Mouse (Mus musculus): ENCODE results near the gene Kdelr1. TPM values are rescaled to one million over a fixed set of nuclear protein-coding genes. Genes with fewer than 3 reads are reported as not detected.

Gene Kdelr1
- total RNA-seq (2014; fragmentation: Nextera tagmentation) (76.7 and 91.3 TPM in 2 replicates), total RNA-seq (2017) (44.4 and 50.2 TPM in 2 replicates)

GRCm38 (mm10) chr7:45872624-45873023, at the start of gene Kdelr1:
Gene Kdelr1, plus strand, starts transcription at chr7:45872772.
- peak; percentile 73 for ATAC-seq (replicated peaks; ENCODE audit: low FRiP score, low TSS enrichment, poor library complexity, severe bottlenecking)

GRCm38 (mm10) chr7:45824598-45824997, 48.0 kb upstream of the Kdelr1 start, which contains the start of gene Kcnj14:
Gene Kcnj14, minus strand, starts transcription at chr7:45824782.
- ATAC-seq (replicated peaks; ENCODE audit: low FRiP score, low TSS enrichment, poor library complexity, severe bottlenecking), result no peak

GRCm38 (mm10) chr7:45826631-45827030, 45.9 kb upstream of the Kdelr1 start:
- ATAC-seq (replicated peaks; ENCODE audit: low FRiP score, low TSS enrichment, poor library complexity, severe bottlenecking), result no peak

- ATAC-seq (replicated peaks; ENCODE audit: low FRiP score, low TSS enrichment, poor library complexity, severe bottlenecking), result peak; percentile 89
Observed at GRCm38 (mm10) chr7:45830427-45831127, 42.0 kb upstream of the Kdelr1 start, which contains the start of gene Grwd1. Gene Grwd1, minus strand, starts transcription at chr7:45830944.

- no peak for ATAC-seq (replicated peaks; ENCODE audit: low FRiP score, low TSS enrichment, poor library complexity, severe bottlenecking)
Observed at GRCm38 (mm10) chr7:45831128-45831525, 41.4 kb upstream of the Kdelr1 start.

- no peak for ATAC-seq (replicated peaks; ENCODE audit: low FRiP score, low TSS enrichment, poor library complexity, severe bottlenecking)
Observed at GRCm38 (mm10) chr7:45832428-45832827, 40.1 kb upstream of the Kdelr1 start.

GRCm38 (mm10) chr7:45833148-45833790, 39.3 kb upstream of the Kdelr1 start:
- no peak for ATAC-seq (replicated peaks; ENCODE audit: low FRiP score, low TSS enrichment, poor library complexity, severe bottlenecking)

GRCm38 (mm10) chr7:45833924-45834323, 38.6 kb upstream of the Kdelr1 start:
- no peak for ATAC-seq (replicated peaks; ENCODE audit: low FRiP score, low TSS enrichment, poor library complexity, severe bottlenecking)

- ATAC-seq (replicated peaks; ENCODE audit: low FRiP score, low TSS enrichment, poor library complexity, severe bottlenecking), result no peak
Observed at GRCm38 (mm10) chr7:45842950-45843744, 29.4 kb upstream of the Kdelr1 start.

GRCm38 (mm10) chr7:45848447-45849027, 24.0 kb upstream of the Kdelr1 start:
- no peak for ATAC-seq (replicated peaks; ENCODE audit: low FRiP score, low TSS enrichment, poor library complexity, severe bottlenecking)

- no peak for ATAC-seq (replicated peaks; ENCODE audit: low FRiP score, low TSS enrichment, poor library complexity, severe bottlenecking)
Observed at GRCm38 (mm10) chr7:45850661-45851060, 21.9 kb upstream of the Kdelr1 start.

- ATAC-seq (replicated peaks; ENCODE audit: low FRiP score, low TSS enrichment, poor library complexity, severe bottlenecking), result no peak
Observed at GRCm38 (mm10) chr7:45853089-45853488, 19.5 kb upstream of the Kdelr1 start.

GRCm38 (mm10) chr7:45856950-45857901, 15.3 kb upstream of the Kdelr1 start:
- peak; percentile 39; the same call in 1 of the 2 replicates for ATAC-seq (replicated peaks; ENCODE audit: low FRiP score, low TSS enrichment, poor library complexity, severe bottlenecking)

- no peak for ATAC-seq (replicated peaks; ENCODE audit: low FRiP score, low TSS enrichment, poor library complexity, severe bottlenecking)
Observed at GRCm38 (mm10) chr7:45859008-45859407, 13.6 kb upstream of the Kdelr1 start.

GRCm38 (mm10) chr7:45862804-45863203, 9.8 kb upstream of the Kdelr1 start:
- no peak for ATAC-seq (replicated peaks; ENCODE audit: low FRiP score, low TSS enrichment, poor library complexity, severe bottlenecking)

- ATAC-seq (replicated peaks; ENCODE audit: low FRiP score, low TSS enrichment, poor library complexity, severe bottlenecking), result no peak
Observed at GRCm38 (mm10) chr7:45864435-45864834, 8.1 kb upstream of the Kdelr1 start.

- ATAC-seq (replicated peaks; ENCODE audit: low FRiP score, low TSS enrichment, poor library complexity, severe bottlenecking), result peak; percentile 56
Observed at GRCm38 (mm10) chr7:45865925-45866910, 6.4 kb upstream of the Kdelr1 start.

Measured in megakaryocyte-erythroid progenitor cell, adult 5-6 weeks (primary cell).